Mouse (Mus musculus): Measurements from ENCODE around the gene Allc. TPM values are rescaled to one million over a fixed set of nuclear protein-coding genes. Genes with fewer than 3 reads are reported as not detected.

The Allc gene
- total RNA-seq, 1 experiment: not detected

DNA sequence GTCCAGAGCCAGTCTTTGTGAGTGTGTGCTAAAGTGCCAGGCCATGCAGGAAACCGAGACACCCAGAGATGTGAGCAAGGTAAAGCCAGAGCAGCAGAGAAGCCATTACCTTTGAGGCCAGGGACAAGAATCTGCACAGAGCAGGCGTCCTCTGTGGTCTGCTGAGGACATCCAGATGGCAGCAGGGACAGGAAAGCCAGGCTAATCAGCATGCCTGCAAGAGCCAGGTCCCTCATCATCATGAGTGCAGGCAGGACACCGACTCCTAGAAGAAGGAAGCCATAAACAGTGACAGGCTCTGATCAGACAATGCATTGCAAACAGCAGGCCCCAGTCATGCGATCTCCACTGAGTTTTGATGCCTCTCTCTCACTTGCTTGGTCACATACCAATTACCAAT, 35.0 kb upstream of the Allc start:
- Histone ChIP-seq H3K27ac (ENCODE audit: insufficient read depth, low read depth, low read length, poor library complexity, severe bottlenecking) (no peak overlapping the region), H3K36me3 (ENCODE audit: control insufficient read depth, insufficient read depth, low read length, poor library complexity, severe bottlenecking) (no peaks in the 10 kb centered on the region), H3K9me3 (ENCODE audit: control insufficient read depth, insufficient read depth, low read depth, low read length) (no peaks in the 10 kb centered on the region), H3K4me3 (ENCODE audit: insufficient read depth in 1 of 2, low read depth in 1 of 2, low read length in 2 of 2, poor library complexity in 1 of 2, severe bottlenecking in 1 of 2) (no peak overlapping the region), H3K9ac (ENCODE audit: insufficient read depth, low read depth, low read length, poor library complexity, severe bottlenecking) (no peak overlapping the region), H3K4me1 (ENCODE audit: control insufficient read depth in 2 of 2, insufficient read depth in 2 of 2, low read length in 2 of 2, poor library complexity in 1 of 2) (no peaks in the 10 kb centered on the region)
- no peak for DNase-seq (ENCODE audit: low read depth, low spot score)
- in situ Hi-C loops (cut with MboI; ENCODE audit: low sequenced_read_pairs in 2 of 2, unreplicated experiment in 2 of 2): no loop called here
- no peak for TF ChIP-seq MAFK (IDR thresholded peaks at IDR 0.05; ENCODE audit: insufficient read depth, low read depth, low read length)
- TF ChIP-seq HCFC1 (IDR thresholded peaks at IDR 0.05; ENCODE audit: borderline replicate concordance, insufficient read depth, low read length): no peak
- TF ChIP-seq ZNF384 (IDR thresholded peaks at IDR 0.05; ENCODE audit: low read depth, low read length): no peak
- TF ChIP-seq CHD2 (IDR thresholded peaks at IDR 0.05; ENCODE audit: low read depth, low read length): no peak
- TF ChIP-seq ZC3H11A (IDR thresholded peaks at IDR 0.05; ENCODE audit: borderline replicate concordance, low read depth, low read length): no peak

DNA sequence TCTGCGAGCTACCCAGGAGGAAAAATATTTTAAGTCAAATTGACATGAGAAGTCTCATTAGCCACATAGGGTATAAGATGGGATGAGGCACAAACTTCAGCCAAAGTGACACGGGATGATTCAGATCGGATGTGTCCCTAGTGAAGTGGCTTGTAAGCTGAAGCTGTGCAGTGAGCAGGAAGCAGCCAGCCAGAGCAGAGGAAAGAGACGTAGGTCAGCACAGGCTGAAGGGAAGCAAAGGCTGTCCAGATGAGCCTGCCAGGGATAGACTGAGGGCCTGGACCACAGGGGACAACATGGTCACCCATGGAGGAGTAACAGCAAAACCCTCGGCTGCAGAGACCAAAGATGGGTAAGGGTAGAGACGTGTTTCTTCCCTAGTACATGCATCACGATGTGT, 32.1 kb upstream of the Allc start:
- no peaks in the 10 kb centered on the region for H3K4me1 ChIP-seq (ENCODE audit: control insufficient read depth in 2 of 2, insufficient read depth in 2 of 2, low read length in 2 of 2, poor library complexity in 1 of 2)
- TF ChIP-seq MAFK (IDR thresholded peaks at IDR 0.05; ENCODE audit: insufficient read depth, low read depth, low read length): no peak
- H3K9ac ChIP-seq (ENCODE audit: insufficient read depth, low read depth, low read length, poor library complexity, severe bottlenecking): no peak overlapping the region
- H3K36me3 ChIP-seq (ENCODE audit: control insufficient read depth, insufficient read depth, low read length, poor library complexity, severe bottlenecking): no peaks in the 10 kb centered on the region
- no peak for DNase-seq (ENCODE audit: low read depth, low spot score)
- H3K4me3 ChIP-seq (ENCODE audit: insufficient read depth in 1 of 2, low read depth in 1 of 2, low read length in 2 of 2, poor library complexity in 1 of 2, severe bottlenecking in 1 of 2): no peak overlapping the region
- no peaks in the 10 kb centered on the region for H3K9me3 ChIP-seq (ENCODE audit: control insufficient read depth, insufficient read depth, low read depth, low read length)
- no peak overlapping the region for H3K27ac ChIP-seq (ENCODE audit: insufficient read depth, low read depth, low read length, poor library complexity, severe bottlenecking)
- in situ Hi-C loops (cut with MboI; ENCODE audit: low sequenced_read_pairs in 2 of 2, unreplicated experiment in 2 of 2): no loop called here

DNA sequence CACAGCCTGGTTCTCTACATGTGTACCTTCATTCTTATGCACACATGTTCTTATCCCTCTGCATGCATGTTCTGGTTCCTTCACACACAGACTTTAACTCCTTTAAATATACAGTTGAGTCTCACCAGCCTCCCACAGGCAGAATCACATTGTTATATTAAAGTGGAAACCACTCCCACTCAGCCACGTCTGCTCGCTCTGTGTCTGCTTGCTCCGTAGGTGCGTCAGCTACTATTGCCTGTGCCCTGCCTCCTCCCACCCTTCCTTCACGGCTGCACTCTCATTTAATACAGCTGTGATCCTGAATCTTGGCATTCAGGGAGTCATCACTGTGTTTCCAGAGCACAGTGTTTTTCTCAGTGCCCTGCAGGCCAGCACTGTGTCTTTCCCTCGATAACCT, 30.1 kb upstream of the Allc start:
- TF ChIP-seq ZC3H11A (IDR thresholded peaks at IDR 0.05; ENCODE audit: borderline replicate concordance, low read depth, low read length) (no peak), HCFC1 (IDR thresholded peaks at IDR 0.05; ENCODE audit: borderline replicate concordance, insufficient read depth, low read length) (no peak)
- in situ Hi-C loops (cut with MboI; ENCODE audit: low sequenced_read_pairs in 2 of 2, unreplicated experiment in 2 of 2): no loop called here
- Histone ChIP-seq H3K9me3 (ENCODE audit: control insufficient read depth, insufficient read depth, low read depth, low read length) (no peaks in the 10 kb centered on the region), H3K36me3 (ENCODE audit: control insufficient read depth, insufficient read depth, low read length, poor library complexity, severe bottlenecking) (no peaks in the 10 kb centered on the region), H3K4me3 (ENCODE audit: insufficient read depth in 1 of 2, low read depth in 1 of 2, low read length in 2 of 2, poor library complexity in 1 of 2, severe bottlenecking in 1 of 2) (no peak overlapping the region), H3K27ac (ENCODE audit: insufficient read depth, low read depth, low read length, poor library complexity, severe bottlenecking) (no peak overlapping the region), H3K9ac (ENCODE audit: insufficient read depth, low read depth, low read length, poor library complexity, severe bottlenecking) (no peak overlapping the region), H3K4me1 (ENCODE audit: control insufficient read depth in 2 of 2, insufficient read depth in 2 of 2, low read length in 2 of 2, poor library complexity in 1 of 2) (peaks cover 0 to 3% of the 10 kb centered on the region in 2 experiments; a peak in 1 of 4 replicates)
- DNase-seq (ENCODE audit: low read depth, low spot score): no peak

DNA sequence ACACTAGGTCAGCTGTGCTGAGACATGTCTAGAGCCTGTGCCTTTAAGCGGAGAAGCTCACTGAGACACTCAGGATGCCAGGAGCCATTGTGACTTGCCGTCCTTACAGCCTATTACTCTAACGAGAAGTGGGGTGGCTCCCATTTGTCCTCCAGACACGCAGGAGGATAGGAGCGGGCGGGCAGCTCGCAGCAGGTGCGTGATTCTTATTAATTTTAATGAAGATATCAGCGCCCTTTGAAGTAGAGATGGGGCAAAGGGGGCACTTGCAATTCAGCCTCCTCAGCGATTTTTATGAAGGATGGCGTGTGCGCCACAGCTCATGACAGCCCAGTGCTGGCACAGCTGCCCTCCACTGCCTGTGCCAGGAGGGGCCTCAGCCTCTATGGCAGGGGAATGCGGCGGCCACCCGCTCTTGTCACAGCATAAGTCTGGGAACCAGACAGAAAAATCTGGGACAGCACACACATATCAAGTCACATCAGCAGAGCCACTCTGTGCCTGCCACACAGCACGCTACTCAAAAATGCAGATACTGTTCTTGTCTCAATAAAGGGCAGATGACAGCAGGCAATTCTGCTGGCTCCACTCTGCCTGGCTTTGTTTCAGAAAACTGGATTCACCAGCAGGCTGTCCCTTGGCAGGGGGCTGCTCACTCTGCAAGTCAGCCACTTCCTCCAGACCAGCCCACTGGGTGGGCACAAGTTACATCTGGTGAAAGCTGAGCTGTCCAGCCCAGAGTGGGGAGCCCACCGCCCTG, 25.4 kb upstream of the Allc start:
- no peak for TF ChIP-seq CHD2 (IDR thresholded peaks at IDR 0.05; ENCODE audit: low read depth, low read length)
- TF ChIP-seq ZNF384 (IDR thresholded peaks at IDR 0.05; ENCODE audit: low read depth, low read length): no peak
- no peak for TF ChIP-seq ZC3H11A (IDR thresholded peaks at IDR 0.05; ENCODE audit: borderline replicate concordance, low read depth, low read length)
- no peak for TF ChIP-seq MAFK (IDR thresholded peaks at IDR 0.05; ENCODE audit: insufficient read depth, low read depth, low read length)
- no peak for TF ChIP-seq HCFC1 (IDR thresholded peaks at IDR 0.05; ENCODE audit: borderline replicate concordance, insufficient read depth, low read length)
- Histone ChIP-seq H3K4me3 (ENCODE audit: insufficient read depth in 1 of 2, low read depth in 1 of 2, low read length in 2 of 2, poor library complexity in 1 of 2, severe bottlenecking in 1 of 2) (peak overlapping the region; percentile 34 to 35; a peak in 3 of 4 replicates), H3K36me3 (ENCODE audit: control insufficient read depth, insufficient read depth, low read length, poor library complexity, severe bottlenecking) (no peaks in the 10 kb centered on the region), H3K27ac (ENCODE audit: insufficient read depth, low read depth, low read length, poor library complexity, severe bottlenecking) (no peak overlapping the region), H3K9ac (ENCODE audit: insufficient read depth, low read depth, low read length, poor library complexity, severe bottlenecking) (peak overlapping the region; percentile 37; the same call in 1 of the 2 replicates), H3K9me3 (ENCODE audit: control insufficient read depth, insufficient read depth, low read depth, low read length) (no peaks in the 10 kb centered on the region), H3K4me1 (ENCODE audit: control insufficient read depth in 2 of 2, insufficient read depth in 2 of 2, low read length in 2 of 2, poor library complexity in 1 of 2) (peaks cover 0 to 3% of the 10 kb centered on the region in 2 experiments; a peak in 1 of 4 replicates)
- in situ Hi-C loops (cut with MboI; ENCODE audit: low sequenced_read_pairs in 2 of 2, unreplicated experiment in 2 of 2): no loop called here
- no peak for DNase-seq (ENCODE audit: low read depth, low spot score)

DNA sequence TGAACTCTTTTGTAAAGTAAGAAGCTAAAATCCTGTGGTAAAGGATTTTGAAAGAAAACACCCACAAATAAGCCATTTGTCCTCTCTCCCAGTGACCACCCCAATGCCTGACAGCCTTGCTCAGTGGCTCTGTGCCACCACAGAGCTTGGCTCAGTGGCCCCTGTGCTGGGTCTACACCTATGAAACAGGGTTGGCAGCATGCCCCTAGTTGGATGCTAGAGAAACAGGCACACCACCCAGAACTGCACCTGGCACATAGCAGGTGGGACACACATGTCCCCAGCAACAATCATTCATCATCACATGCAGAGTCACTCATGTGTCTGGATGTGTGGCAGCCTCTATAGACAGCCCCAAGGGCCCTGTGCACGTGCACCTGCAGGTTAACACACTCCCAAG, 21.2 kb upstream of the Allc start:
- Histone ChIP-seq H3K9me3 (ENCODE audit: control insufficient read depth, insufficient read depth, low read depth, low read length) (no peaks in the 10 kb centered on the region), H3K9ac (ENCODE audit: insufficient read depth, low read depth, low read length, poor library complexity, severe bottlenecking) (no peak overlapping the region), H3K4me1 (ENCODE audit: control insufficient read depth in 2 of 2, insufficient read depth in 2 of 2, low read length in 2 of 2, poor library complexity in 1 of 2) (peaks cover 0 to 5% of the 10 kb centered on the region in 2 experiments; a peak in 1 of 4 replicates), H3K36me3 (ENCODE audit: control insufficient read depth, insufficient read depth, low read length, poor library complexity, severe bottlenecking) (no peaks in the 10 kb centered on the region), H3K27ac (ENCODE audit: insufficient read depth, low read depth, low read length, poor library complexity, severe bottlenecking) (no peak overlapping the region), H3K4me3 (ENCODE audit: insufficient read depth in 1 of 2, low read depth in 1 of 2, low read length in 2 of 2, poor library complexity in 1 of 2, severe bottlenecking in 1 of 2) (no peak overlapping the region)
- no peak for DNase-seq (ENCODE audit: low read depth, low spot score)
- in situ Hi-C loops (cut with MboI; ENCODE audit: low sequenced_read_pairs in 2 of 2, unreplicated experiment in 2 of 2): no loop called here
- TF ChIP-seq CHD2 (IDR thresholded peaks at IDR 0.05; ENCODE audit: low read depth, low read length) (no peak), ZNF384 (IDR thresholded peaks at IDR 0.05; ENCODE audit: low read depth, low read length) (no peak), MAFK (IDR thresholded peaks at IDR 0.05; ENCODE audit: insufficient read depth, low read depth, low read length) (no peak), HCFC1 (IDR thresholded peaks at IDR 0.05; ENCODE audit: borderline replicate concordance, insufficient read depth, low read length) (no peak), ZC3H11A (IDR thresholded peaks at IDR 0.05; ENCODE audit: borderline replicate concordance, low read depth, low read length) (no peak)
